Mouse (Mus musculus) cerebellum, adult 11-12 months (tissue): ENCODE results near the gene Trub1.

Experiments
- DNase-seq: peaks from one replicate; pipeline ENCODE4 v3.0.0; 2022

Gene Trub1

GRCm38 (mm10) chr19:57452492-57453217, at the start of gene Trub1:
TSS of gene Trub1 (plus strand) at chr19:57452912.
- peak; percentile 80 for DNase-seq

GRCm38 (mm10) chr19:57403700-57404501, 48.8 kb upstream of the Trub1 start:
- DNase-seq, result peak; percentile 63

- DNase-seq, result no peak
Observed at GRCm38 (mm10) chr19:57404502-57404848, 48.2 kb upstream of the Trub1 start.

GRCm38 (mm10) chr19:57407947-57408346, 44.8 kb upstream of the Trub1 start:
- DNase-seq, result no peak

GRCm38 (mm10) chr19:57411375-57412196, 41.1 kb upstream of the Trub1 start:
- DNase-seq, result peak; percentile 80

- no peak for DNase-seq
Observed at GRCm38 (mm10) chr19:57413170-57413569, 39.5 kb upstream of the Trub1 start.

- DNase-seq, result no peak
Observed at GRCm38 (mm10) chr19:57413918-57414317, 38.8 kb upstream of the Trub1 start.

- DNase-seq, result no peak
Observed at GRCm38 (mm10) chr19:57415031-57415807, 37.5 kb upstream of the Trub1 start.

GRCm38 (mm10) chr19:57417800-57418580, 34.7 kb upstream of the Trub1 start:
- no peak for DNase-seq

- no peak for DNase-seq
Observed at GRCm38 (mm10) chr19:57423402-57423801, 29.3 kb upstream of the Trub1 start.

- DNase-seq, result no peak
Observed at GRCm38 (mm10) chr19:57425296-57425695, 27.4 kb upstream of the Trub1 start.

GRCm38 (mm10) chr19:57426841-57427240, 25.9 kb upstream of the Trub1 start:
- no peak for DNase-seq

- no peak for DNase-seq
Observed at GRCm38 (mm10) chr19:57427756-57428438, 24.8 kb upstream of the Trub1 start.

GRCm38 (mm10) chr19:57428641-57429040, 24.1 kb upstream of the Trub1 start:
- no peak for DNase-seq

- no peak for DNase-seq
Observed at GRCm38 (mm10) chr19:57429926-57430325, 22.8 kb upstream of the Trub1 start.

- no peak for DNase-seq
Observed at GRCm38 (mm10) chr19:57431476-57431875, 21.2 kb upstream of the Trub1 start.

GRCm38 (mm10) chr19:57434024-57434423, 18.7 kb upstream of the Trub1 start:
- no peak for DNase-seq

GRCm38 (mm10) chr19:57436586-57437021, 16.1 kb upstream of the Trub1 start:
- DNase-seq, result no peak

- no peak for DNase-seq
Observed at GRCm38 (mm10) chr19:57437042-57437441, 15.7 kb upstream of the Trub1 start.

GRCm38 (mm10) chr19:57439296-57439695, 13.4 kb upstream of the Trub1 start:
- no peak for DNase-seq

GRCm38 (mm10) chr19:57441501-57441900, 11.2 kb upstream of the Trub1 start:
- no peak for DNase-seq
